Mouse (Mus musculus) adrenal gland, postnatal 36 days (tissue): ENCODE measurements around the gene Snapc2. TPM values are rescaled to one million over a fixed set of nuclear protein-coding genes. Genes with fewer than 3 reads are reported as not detected.
"Not testable (repeated sequence)": the region's sequence is repeated elsewhere in the genome, so short reads cannot be mapped to it uniquely, and the experiment has no call there.

ENCODE experiments used
- DNase-seq, 2 experiments: peaks; one replicate each; pipeline ENCODE4 v3.0.0; 2021; ENCODE audit warnings: mixed read lengths in 1 of 2
- total RNA-seq, 2 experiments: library from RNA; stranded (reverse); gene quantifications; 2 replicates each; pipeline ENCODE4 v1.2.3; 2021

Snapc2 gene
- total RNA-seq, 2 experiments from 2014 or later = 25.6 to 32.1 TPM

DNA sequence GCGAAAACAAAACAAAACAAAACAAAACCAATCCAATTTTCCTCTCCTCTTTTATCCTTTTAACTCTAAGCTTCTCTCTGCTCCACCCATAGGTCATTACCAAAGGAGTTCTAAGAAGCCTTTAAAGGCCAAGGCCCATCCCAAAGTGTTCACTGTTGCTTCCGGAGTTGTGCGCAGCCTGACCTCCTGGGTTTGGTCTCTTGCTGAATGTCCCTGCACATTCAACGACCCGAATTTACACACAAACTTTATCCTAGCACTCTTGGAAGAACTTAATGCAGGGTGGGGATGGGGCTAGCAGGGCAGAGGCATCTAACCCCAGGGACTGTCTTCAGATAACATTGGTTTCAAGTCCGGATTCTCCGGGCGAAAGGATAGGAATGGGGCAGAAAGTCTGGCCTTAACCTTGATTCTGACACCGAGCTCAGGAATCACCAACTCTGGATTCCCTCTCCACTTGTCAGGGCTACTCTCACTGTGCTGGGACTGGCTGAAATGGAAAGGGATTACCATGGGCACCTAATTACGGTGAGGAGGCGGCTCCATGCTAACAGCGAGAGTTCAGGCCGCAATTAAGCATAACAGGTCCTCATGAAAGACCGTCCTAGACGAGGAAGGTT, 15.0 kb upstream of the Snapc2 start:
- peak; percentile 63 to 66 for DNase-seq

DNA sequence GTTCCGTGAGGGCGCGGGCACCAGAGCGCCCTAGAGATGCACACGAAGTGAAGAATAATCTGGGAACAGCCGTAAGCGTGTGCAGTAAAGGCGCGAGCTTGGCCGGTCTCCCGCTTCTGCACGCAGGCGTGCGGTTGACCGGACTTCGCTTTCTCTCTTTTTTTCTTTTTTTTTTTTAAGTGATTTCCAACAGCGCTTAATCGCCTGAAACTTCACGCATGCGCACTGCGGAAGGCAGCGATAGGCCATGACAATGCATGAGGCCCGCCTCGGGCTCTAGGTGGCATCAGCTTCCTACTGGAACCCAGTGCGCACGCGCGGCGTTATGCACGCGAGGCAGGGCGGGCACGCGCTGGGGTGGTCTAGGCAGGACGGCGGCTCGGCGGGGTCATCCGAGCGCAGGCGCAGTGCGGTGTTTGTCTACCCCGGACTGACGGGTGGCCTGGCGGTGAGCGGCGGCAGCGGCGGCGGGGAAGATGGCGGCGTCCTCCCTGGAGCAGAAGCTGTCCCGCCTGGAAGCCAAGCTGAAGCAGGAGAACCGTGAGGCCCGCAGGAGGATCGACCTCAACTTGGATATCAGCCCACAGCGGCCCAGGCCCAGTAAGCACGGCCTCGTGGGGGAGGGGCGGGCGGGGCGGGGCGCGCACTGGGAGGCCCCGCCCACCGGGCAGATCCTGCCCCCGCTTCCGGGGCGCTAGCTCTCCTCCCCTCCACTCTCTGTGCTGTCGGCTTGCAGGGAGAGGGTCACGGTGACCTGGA, 14.3 kb upstream of the Snapc2 start, which contains the start of the genes Map2k7 and Gm49320:
TSS of gene Map2k7 (plus strand) at position 307 of the 759 bp plus-strand sequence.
TSS of gene Gm49320 (plus strand) at position 432 of the 759 bp plus-strand sequence.
- DNase-seq = peak; percentile 100

DNA sequence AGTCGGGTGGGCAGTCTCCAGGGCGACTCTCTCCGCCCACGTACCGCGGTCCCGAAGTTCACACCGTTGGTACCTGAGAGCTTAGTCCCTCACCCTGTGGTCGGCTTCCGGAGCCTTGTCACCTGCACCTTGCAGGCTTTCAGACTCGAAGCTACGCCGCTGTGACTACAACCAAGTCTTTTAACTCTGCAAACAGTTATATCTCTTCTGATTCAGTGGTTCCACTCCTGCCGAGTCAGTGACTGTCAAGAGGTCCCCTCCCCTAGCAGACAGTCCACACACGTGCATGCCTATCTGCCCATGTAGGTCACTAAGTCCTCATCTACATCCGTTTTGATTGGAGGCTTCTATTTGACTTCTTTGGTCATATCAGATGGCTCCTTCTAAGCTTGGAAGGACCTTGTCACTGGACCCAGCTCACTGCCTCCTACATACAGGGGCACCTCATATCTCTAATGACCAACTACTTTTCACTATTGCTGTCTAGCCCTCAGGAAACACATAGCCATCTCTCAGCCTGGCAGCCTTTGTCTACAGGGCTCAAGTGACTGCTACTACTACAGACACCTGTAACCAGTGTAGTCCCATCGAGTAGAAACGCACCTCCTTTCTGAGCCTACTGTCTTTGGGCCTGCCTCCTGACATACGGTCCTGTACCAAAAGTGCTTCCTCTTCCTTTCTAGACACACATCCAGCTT, 13.5 kb upstream of the Snapc2 start:
- no peak for DNase-seq

DNA sequence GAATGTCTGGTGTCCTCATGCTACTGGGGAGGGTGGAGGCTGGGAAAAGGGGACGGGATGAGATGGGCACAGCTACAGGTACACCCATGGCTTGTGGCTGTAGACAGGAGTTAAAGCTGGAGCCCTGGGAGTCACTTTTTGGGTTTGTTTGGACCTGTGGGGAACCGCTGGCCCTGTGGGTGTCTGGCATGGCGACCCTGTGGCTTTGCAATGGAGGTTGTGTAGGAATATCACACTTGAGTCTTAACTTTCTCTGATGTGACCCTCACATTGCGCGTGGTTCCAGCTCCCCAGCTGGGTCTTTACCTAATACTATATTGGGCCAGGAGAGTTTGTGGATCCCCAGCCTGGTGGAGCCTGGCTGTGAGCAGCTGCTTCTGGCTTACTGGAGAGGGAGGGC, 7.8 kb upstream of the Snapc2 start:
- DNase-seq = no peak

DNA sequence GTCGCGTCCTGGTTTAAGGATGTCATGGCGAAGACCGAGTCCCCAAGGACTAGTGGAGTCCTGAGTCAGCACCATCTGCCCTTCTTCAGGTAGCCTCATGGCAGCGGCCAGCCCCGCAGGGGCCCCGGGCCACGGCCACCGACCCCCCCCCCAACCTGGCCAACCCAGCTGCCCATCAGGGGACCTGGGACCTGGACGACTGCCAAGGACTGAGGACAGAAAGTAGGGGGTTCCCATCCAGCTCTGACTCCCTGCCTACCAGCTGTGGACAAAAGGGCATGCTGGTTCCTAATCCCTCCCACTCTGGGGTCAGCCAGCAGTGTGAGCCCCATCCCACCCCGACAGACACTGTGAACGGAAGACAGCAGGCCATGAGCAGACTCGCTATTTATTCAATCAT, 7.1 kb upstream of the Snapc2 start:
- DNase-seq = no peak

DNA sequence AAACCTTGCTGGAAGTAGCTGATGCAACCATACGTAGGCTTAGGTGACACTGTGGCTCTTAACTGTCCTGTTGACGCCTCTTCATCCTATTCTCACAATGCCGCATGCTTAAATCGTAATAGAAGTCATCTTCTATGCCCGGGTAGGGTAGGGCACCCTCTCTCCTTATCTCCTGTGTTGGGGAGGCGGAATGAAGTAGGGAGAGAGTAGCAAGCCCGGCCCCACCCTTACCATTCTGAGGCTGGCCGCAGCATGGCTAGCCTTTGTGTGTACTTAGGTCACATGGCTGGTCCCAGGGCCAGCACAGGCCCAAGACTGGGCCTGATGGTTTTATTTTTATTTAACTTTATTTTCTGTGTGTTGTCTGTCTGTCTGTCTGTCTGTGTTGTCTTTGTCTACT, 5.6 kb upstream of the Snapc2 start:
- DNase-seq = no peak

DNA sequence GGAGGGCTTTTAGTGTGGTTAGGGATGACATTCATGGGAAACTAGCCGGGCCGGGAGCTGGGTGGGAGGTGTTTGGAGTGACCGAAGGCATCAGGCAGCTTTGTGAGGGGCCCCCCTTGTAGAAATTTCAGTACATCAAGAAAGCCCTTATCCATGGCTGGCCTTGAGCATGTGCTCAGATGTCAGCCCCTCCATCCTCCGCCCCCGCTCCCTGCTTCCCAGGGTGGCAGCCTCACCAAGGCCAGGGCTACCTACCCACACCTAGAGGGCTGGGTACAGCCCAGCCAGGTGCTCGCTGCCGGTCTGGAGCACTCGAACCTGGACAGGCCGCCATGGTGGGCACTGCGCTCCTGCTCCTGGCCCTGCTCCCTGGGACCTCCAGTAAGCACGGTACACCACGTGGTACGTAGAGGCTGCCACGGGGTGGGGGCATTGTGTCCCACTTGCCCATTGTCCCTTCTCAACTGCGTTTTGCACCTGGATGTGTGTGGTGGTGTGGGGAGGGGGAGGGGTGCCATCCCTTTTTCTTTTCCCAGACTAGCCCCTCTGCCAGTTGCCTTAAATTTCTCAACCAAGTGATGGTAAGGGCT, 4.8 kb upstream of the Snapc2 start, which contains the start of gene Tgfbr3l:
TSS of gene Tgfbr3l (plus strand) at position 264 of the 590 bp plus-strand sequence.
- peak; percentile 45 to 64 for DNase-seq

DNA sequence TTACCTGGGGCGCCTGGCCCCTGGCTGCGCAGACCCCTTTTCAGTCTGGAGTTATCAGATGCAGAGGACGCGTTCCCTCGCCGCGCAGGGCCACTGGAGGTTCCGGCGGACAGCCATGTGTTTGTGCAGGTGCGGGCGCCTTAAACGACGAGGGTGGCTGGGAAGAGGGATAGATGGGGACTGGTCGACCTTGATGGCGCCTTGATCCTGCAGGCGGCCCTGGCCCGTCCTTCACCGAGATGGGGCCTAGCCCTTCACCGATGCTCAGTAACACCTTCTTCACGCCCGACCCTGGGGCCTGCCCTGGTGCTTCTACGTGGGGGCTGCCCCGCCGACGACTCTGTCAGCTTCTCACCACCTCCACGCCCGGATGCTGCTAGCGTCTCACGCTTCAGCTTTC, 3.7 kb upstream of the Snapc2 start:
- peak; percentile 61 to 65 for DNase-seq

DNA sequence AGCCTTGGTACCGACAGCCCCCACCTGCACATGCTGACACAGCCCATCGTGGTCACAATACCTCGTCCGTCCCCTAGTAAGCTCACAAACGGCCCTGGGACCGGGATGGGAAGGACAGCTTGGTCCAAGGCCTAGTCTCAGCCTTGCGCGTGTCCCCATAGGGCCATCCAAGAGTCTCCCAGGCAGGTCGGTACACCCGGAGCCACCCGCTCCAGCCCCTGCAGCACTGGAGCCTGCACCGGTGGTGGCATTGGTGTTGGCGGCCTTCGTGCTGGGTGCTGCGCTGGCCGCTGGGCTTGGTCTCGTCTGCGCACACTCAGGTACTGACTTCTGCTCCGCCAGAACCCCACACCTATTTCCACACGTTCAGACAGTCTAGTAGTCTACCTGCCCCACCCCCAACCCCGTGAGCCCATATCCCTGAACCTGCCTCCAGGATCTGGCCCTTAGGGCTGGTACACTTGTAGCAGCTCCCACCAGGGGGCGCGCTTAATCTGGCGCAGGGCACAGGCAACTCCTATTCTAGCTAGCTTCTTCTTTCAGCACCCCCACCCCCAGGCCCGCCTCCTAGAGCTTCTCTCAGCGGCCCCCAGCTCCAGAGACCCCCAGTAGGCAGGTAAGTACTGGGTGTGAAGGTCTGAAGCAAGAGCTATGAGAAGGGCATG, 2.4 kb upstream of the Snapc2 start:
- DNase-seq = peak; percentile 87 to 94

DNA sequence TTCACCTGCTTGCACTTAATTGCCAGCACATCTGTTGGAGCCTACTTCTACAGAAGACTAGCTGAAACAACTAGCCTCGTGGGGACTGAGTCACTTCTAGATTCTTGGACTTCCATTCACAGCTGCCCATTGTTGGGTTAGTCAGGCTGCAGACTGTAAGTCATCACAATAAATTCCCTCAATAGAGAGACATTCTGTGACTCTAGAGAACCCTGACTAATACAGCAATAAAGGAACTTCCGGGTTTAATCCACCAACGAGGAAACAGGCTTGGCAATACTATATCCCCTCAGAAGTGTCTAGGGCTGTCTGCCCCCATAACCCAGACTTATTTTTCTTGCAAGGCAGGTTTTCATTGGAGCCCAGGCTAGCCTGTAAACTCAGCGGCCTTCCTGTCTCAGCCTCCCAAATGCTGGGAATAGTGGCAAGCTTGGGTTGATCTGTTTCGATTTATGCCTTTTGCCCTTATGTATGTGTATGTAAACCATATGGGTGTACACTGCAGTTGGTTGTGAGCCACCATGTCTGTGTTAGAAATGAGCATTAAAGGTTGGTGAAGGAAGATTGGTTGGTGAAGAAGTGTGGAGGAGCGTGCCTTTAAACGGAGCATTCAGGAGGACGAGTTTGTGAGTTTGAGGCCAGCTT, 642 bp upstream of the Snapc2 start:
- DNase-seq = no peak

DNA sequence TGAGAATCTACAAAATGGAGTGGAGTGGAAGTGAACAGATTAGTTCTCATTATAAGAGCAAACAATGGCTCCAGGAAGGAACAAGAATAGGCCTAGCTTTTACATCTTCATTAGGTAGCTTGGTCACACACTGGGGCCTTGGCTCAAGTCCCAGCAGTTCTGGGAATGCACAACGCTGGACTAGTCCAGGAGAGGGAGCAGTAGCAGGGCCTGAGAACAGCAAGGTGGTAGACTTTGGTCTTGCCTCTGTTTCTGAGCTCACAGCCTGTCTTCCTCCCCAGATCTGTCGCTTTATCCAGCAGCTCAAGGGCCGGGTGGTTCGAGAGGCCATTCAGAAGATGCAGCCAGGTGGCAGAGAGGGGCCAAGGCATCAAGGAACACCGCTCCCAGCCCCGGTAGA, 1.1 kb downstream of the Snapc2 start:
- DNase-seq = peak; percentile 64 to 75

DNA sequence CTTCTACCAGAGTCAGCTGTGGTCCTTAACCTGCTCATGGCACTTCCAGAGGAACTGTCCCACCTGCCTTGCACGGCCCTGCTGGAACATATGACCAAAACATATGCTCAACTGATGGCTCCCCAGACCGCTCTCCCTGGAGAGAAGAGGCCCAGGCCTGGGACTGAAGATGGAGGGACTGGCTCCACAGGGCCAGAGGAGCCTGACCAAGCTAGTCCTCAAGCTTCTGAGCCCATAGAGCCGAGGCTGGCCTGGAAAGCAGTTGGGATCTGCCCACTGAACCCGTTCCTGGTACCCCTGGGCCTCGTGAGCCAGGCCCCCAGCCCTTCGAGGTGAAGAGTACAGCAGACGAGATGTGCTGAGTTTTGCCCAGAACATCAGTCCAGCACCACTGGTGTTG, 2.6 kb downstream of the Snapc2 start:
- not testable (repeated sequence) for DNase-seq

DNA sequence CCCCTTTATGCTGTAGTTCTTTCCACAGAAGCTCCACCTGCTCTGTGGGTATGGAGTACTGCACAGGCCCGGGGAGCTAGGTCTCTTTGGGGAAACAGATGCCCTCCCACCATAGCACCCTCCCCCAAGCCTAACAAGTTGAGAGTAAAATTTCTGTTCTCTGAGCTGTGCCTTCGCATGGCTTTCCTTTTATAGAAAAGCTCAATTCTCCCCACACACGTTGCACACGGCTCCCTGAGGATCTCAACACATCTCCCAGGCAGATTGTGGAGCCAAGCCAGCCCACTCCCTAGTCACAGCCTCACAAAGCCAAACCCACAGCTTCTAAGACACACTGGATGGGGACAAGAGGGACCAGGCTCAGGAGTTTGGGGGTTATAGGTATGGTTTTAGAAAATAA, 4.0 kb downstream of the Snapc2 start:
- no peak for DNase-seq

DNA sequence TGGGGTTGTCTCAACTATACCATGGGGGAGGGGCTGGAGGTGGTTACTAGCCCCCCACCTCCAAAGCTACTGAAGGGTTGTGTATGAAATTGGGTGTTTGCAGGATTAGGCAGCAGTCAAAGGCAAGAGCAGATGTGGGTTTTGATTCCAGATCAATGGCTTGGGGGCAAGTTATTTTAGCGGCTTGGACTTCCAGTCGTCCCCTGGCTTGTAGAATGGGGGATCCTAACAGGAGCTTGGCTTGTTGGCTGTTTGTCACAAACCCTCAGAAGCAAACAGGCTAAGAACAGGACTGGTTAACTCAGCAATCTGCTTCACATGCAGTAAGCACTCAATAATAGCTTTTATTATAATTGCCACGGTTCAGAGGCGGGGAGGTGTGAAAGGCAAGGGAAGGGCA, 4.5 kb downstream of the Snapc2 start:
- no peak for DNase-seq

DNA sequence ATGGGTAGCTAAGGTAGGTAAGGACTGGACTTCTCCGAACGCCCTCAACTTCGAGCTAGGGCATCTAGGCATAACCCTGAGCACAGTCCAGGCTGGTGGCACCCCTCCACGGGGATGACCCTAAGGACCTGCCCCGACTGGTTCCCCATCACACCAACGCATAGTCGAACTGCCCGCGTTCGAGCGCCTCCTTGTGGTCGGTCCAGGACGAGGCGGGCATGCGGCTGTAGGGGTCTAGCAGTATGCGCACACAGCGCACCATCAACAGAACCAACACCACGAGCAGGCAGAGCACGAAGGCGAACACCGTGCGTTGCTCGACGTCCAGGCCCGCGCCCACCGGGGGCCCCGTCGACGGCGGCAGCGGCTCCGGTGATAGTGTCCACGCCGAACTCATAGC, 5.4 kb downstream of the Snapc2 start:
- peak; percentile 78 to 83 for DNase-seq

DNA sequence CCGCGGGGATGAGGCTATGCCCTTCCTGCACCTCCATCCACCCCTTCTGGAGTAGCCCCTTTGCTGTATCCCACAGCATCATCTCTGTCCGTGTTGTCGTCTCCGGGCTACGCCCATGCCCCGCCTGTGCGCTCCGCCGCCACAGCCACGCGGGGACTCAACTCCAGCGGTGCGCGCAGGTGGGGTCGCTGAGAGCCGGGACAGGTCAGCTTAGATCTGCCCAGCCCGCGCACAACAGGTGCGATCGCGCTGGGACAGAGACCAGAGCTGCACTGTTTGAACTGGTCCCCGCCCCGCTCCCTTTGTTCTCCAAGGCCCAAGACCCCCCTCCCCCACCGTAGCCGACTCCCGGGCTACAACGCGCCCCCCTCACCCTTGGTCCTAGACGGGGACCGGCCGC, 5.8 kb downstream of the Snapc2 start:
- DNase-seq = no peak

DNA sequence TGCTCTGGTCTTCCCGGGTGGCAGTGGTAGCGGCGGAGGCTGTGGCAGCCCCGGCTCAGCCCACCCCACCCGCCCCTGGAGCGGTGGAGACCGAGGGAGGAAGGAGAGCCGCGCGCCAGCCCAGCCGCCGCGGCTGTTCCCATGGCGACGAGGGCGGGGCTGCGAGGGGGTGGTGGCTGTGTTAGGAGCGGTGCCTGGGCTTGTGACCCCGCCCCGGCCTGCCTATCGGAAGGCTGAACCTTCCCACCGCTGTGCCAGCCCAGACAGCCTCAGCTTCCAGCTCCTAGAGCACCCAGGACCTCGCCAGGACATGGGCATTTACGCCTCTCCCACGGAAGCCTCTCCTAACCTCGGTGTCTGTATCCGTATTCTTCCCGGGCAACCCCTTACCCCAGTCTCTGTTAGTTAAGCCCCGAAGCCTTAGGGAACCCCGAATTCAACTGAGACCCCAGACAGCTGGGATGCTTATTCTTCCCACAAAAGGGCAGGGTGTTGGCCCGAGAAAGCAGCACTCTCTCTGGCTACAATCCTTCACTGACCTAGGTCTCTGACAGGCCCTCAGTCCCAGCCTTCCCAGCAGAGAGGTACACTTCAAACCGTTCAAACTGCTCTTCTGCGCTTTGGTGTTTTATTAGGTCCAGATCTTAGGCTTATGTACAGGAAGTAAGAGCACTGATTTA, 6.4 kb downstream of the Snapc2 start, which contains the start of gene Ctxn1:
TSS of gene Ctxn1 (minus strand) at position 150 of the 680 bp plus-strand sequence.
- DNase-seq = peak; percentile 98 to 100

DNA sequence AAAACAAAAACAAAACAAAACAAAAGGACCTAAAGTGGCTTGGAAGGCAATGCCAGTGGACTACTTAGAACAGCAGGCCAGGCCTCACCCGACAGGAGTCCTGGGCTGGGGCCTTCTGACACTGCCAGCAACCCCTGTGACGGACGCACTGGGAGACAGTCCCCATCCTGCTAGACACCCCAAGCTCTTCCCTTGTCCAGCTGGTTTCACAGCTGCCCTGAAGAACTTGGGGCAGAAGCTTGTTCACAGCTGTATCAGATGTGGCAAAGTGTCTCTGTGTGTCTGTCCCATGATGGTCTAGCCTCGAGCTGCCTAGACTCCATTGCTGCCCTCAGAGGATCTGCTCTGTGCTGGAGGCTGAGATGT, 6.9 kb downstream of the Snapc2 start:
- no peak for DNase-seq

DNA sequence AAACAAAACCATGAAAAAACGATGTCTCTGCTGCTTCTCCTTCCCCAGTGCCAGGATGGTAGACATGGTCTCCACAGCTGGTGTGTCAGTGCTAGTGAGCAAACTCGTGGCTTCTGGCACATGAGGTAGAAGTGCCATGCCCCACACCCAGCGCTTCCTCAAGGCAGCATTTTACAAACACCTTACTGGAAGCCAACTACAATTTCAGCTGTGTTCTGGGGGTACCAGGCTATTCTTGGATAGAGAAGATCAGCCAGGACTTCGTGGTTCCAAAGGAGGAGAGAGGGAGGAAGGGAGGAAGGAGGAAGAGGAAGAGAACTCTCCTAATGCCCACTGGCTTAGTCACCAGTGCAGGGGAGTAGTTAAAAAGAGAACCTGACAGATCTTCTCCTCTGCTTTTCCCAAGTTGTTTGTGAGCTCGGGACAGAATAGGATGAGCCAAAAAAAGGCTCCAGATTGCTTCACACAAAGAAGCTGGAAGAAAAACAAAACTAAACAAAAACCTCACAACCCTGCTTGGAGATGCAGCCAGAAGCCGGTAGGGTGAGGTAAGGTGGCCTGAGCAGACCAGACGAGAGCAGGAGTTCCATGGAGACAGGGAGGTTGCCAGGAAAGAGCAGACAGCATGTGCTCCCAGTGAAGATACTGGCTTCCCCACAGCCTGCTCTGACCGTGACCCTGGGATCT, 10.4 kb downstream of the Snapc2 start:
- no peak for DNase-seq
